Mouse (Mus musculus): ENCODE measurements at regions not wholly inside any gene's neighbourhood (a gene's known extent, or its start where the extent isn't known, plus 50 kb on each side); places are given as distances from the start of the nearest gene placed in this dataset.

DNA sequence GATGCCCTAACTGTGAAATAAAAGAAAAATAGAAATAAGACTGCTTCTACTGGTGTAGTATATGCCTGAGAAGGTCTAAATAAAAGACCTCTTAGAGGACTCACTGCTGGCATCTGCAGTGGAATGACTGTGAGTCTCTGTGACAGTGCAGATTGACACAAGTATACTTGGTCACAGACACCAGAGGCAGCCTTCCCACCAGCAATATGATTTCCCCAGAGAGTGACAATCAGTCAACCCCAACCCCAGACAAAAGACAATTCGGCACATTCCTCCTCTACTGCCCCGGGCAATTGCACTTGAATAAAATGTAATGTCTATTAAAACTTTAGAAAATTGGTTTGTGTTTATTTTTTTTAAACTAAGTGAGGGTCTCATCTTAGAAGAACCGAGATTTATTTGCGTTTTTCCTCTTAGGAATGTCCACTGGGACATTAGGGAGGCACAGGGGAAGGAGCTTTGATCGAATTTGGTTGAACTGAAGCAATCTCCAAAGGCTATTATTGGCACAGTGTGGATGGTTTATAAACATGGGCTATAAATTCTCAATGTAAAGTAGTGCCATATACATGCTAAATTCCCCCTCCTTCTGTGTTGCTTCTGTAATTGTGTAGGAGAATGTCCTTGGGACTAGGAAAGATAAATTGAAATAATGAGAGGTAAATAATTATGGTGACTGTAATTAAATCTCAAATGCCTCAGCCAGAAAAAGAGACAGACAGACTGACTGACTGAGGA lies 123.0 kb upstream of the Lnx1 start:
- TF ChIP-seq CTCF (IDR thresholded peaks at IDR 0.05; ENCODE audit: low read depth) (no peak), EP300 (IDR thresholded peaks at IDR 0.05; ENCODE audit: low read depth) (no peak)

Measured in heart, postnatal 0 days (tissue).